9 mouse cellular contexts compared by ENCODE assay signal in genomic region chr17:90809197-90810163, GRCm38 (mm10).
A peak's percentile ranks its signal among the peaks of the same experiment; 100 is the strongest.
DNase-seq lines count a peak whose midpoint lies in the region; ATAC-seq lines count a peak whose summit lies in the region.
"Had no signal": no experiment of that assay in that cellular context is flagged by ENCODE, and none has a peak within 500 bp of the region (broad histone marks: within the 10 kb centered on the region; RNA-seq: fewer than 3 reads in every experiment).

No protein-coding gene starts in this region.

- 62% methylated on average over 8 of the region's 8 CpGs for WGBS in intestine, embryonic 14.5 days

- H3K9me3 ChIP-seq in intestine, embryonic 14.5 days (ENCODE audit: control insufficient read depth, low read length), result no peaks in the 10 kb centered on the region
- H3K9me3 ChIP-seq: liver, embryonic 13.5 days had no signal

- H3K27ac ChIP-seq in intestine, embryonic 14.5 days (ENCODE audit: low read depth), result no peak overlapping the region
- H3K27ac ChIP-seq: liver, embryonic 13.5 days had no signal

- H3K4me2 ChIP-seq in intestine, embryonic 14.5 days (ENCODE audit: low read length), result no peak overlapping the region
- H3K4me2 ChIP-seq: liver, embryonic 13.5 days had no signal

- no peak overlapping the region for H3K4me3 ChIP-seq in intestine, embryonic 14.5 days (ENCODE audit: low read depth, low read length)
- H3K4me3 ChIP-seq: liver, embryonic 13.5 days had no signal

- H3K27me3 ChIP-seq in intestine, embryonic 14.5 days (replicated peaks; ENCODE audit: control insufficient read depth, insufficient read depth, low read length), result no peaks in the 10 kb centered on the region
- H3K27me3 ChIP-seq: liver, embryonic 13.5 days had no signal

- no peak for ATAC-seq in CD4-positive, CD25-positive, alpha-beta regulatory T cell, adult 4 months
- peak; percentile 82 for ATAC-seq in frontal cortex, adult (ENCODE audit: low TSS enrichment)
- peak; percentile 53; the same call in 1 of the 2 replicates for ATAC-seq in intestine, embryonic 14.5 days (replicated peaks; ENCODE audit: low FRiP score, low TSS enrichment, low read depth)

- H3K4me1 ChIP-seq in intestine, embryonic 14.5 days (replicated peaks; ENCODE audit: control insufficient read depth, insufficient read depth, low read length), result no peaks in the 10 kb centered on the region
- H3K4me1 ChIP-seq: liver, embryonic 13.5 days had no signal

- no peaks in the 10 kb centered on the region for H3K36me3 ChIP-seq in intestine, embryonic 14.5 days (ENCODE audit: control insufficient read depth, insufficient read depth, low read length)
- H3K36me3 ChIP-seq: liver, embryonic 13.5 days had no signal

- peak; percentile 4 for DNase-seq in CD4-positive, CD25-positive, alpha-beta regulatory T cell, adult 2 months (ENCODE audit: low read depth, low spot score)
- DNase-seq in cerebellum, adult 8-10 months, result peak; percentile 71
- peak; percentile 62 for DNase-seq in intestine, embryonic 14.5 days (ENCODE audit: low spot score)
- DNase-seq in left cerebral cortex, adult 11 months (ENCODE audit: low spot score), result peak; percentile 40
- DNase-seq in lung, postnatal 36 days, result peak; percentile 73
- peak; percentile 84 to 87 for DNase-seq in right cerebral cortex, postnatal 10 days (ENCODE audit: low spot score in 2 of 2)
- DNase-seq: liver, embryonic 13.5 days had no signal

- H3K9ac ChIP-seq in intestine, embryonic 14.5 days (ENCODE audit: low read length), result no peak overlapping the region
- H3K9ac ChIP-seq: liver, embryonic 13.5 days had no signal

Comparison
In these comparisons a context has a peak if more than half of its experiments do, and no peak if none do; other contexts are left out.
1. DNase-seq: peak in every context shown above with its lines; median percentile 86 in right cerebral cortex, postnatal 10 days; 73 in lung, postnatal 36 days; 71 in cerebellum, adult 8-10 months; 62 in intestine, embryonic 14.5 days; 40 in left cerebral cortex, adult 11 months; 4 in CD4-positive, CD25-positive, alpha-beta regulatory T cell, adult 2 months.